Mouse (Mus musculus): ENCODE data around the gene Nup133.

The Nup133 gene

GRCm38 (mm10) chr8:123953686-123954085 lies 4.6 kb upstream of the Nup133 start:
- DNase-seq (ENCODE audit: low read depth, low spot score), result peak; percentile 74

- DNase-seq (ENCODE audit: low read depth, low spot score), result peak; percentile 87
These were observed 1.2 kb upstream of the Nup133 start for GRCm38 (mm10) chr8:123950077-123950802.

GRCm38 (mm10) chr8:123949686-123949986 lies 571 bp upstream of the Nup133 start:
- DNase-seq (ENCODE audit: low read depth, low spot score), result no peak

- DNase-seq (ENCODE audit: low read depth, low spot score), result no peak
These were observed 20.0 kb downstream of the Nup133 start for GRCm38 (mm10) chr8:123929026-123929425.

GRCm38 (mm10) chr8:123925671-123926070 lies 23.4 kb downstream of the Nup133 start:
- DNase-seq (ENCODE audit: low read depth, low spot score), result no peak

- peak; percentile 89 for DNase-seq (ENCODE audit: low read depth, low spot score)
These were observed 24.3 kb downstream of the Nup133 start for GRCm38 (mm10) chr8:123924719-123925118.

- no peak for DNase-seq (ENCODE audit: low read depth, low spot score)
These were observed 34.4 kb downstream of the Nup133 start for GRCm38 (mm10) chr8:123914635-123915034.

GRCm38 (mm10) chr8:123912265-123912664 lies 36.8 kb downstream of the Nup133 start:
- DNase-seq (ENCODE audit: low read depth, low spot score), result no peak

- DNase-seq (ENCODE audit: low read depth, low spot score), result no peak
These were observed 41.5 kb downstream of the Nup133 start for GRCm38 (mm10) chr8:123907604-123908003.

- no peak for DNase-seq (ENCODE audit: low read depth, low spot score)
These were observed 46.4 kb downstream of the Nup133 start for GRCm38 (mm10) chr8:123902653-123903052.

GRCm38 (mm10) chr8:123899366-123899765 lies 49.7 kb downstream of the Nup133 start:
- DNase-seq (ENCODE audit: low read depth, low spot score), result no peak

- DNase-seq (ENCODE audit: low read depth, low spot score), result no peak
These were observed 50.5 kb downstream of the Nup133 start for GRCm38 (mm10) chr8:123898576-123898975.

- no peak for DNase-seq (ENCODE audit: low read depth, low spot score)
These were observed 52.3 kb downstream of the Nup133 start for GRCm38 (mm10) chr8:123896774-123897173.

- DNase-seq (ENCODE audit: low read depth, low spot score), result no peak
These were observed 52.7 kb downstream of the Nup133 start for GRCm38 (mm10) chr8:123896366-123896761.

GRCm38 (mm10) chr8:123895680-123896365 lies 53.2 kb downstream of the Nup133 start:
- no peak for DNase-seq (ENCODE audit: low read depth, low spot score)

GRCm38 (mm10) chr8:123895230-123895629 lies 53.8 kb downstream of the Nup133 start:
- no peak for DNase-seq (ENCODE audit: low read depth, low spot score)

- DNase-seq (ENCODE audit: low read depth, low spot score), result no peak
These were observed 54.5 kb downstream of the Nup133 start, which contains the start of gene Acta1 for GRCm38 (mm10) chr8:123894502-123895097. TSS of gene Acta1 (minus strand) at chr8:123894751.

GRCm38 (mm10) chr8:123893413-123893812 lies 55.7 kb downstream of the Nup133 start:
- DNase-seq (ENCODE audit: low read depth, low spot score), result no peak

GRCm38 (mm10) chr8:123892586-123893155 lies 56.4 kb downstream of the Nup133 start:
- DNase-seq (ENCODE audit: low read depth, low spot score), result no peak

GRCm38 (mm10) chr8:123891883-123892585 lies 57.0 kb downstream of the Nup133 start:
- no peak for DNase-seq (ENCODE audit: low read depth, low spot score)

- no peak for DNase-seq (ENCODE audit: low read depth, low spot score)
These were observed 57.8 kb downstream of the Nup133 start for GRCm38 (mm10) chr8:123891271-123891670.

GRCm38 (mm10) chr8:123889797-123890196 lies 59.3 kb downstream of the Nup133 start:
- DNase-seq (ENCODE audit: low read depth, low spot score), result no peak

All from A20 (cell line).